Mouse (Mus musculus) lung, embryonic 16.5 days (tissue): ENCODE measurements around the gene Map3k10. TPM values are rescaled to one million over a fixed set of nuclear protein-coding genes. Genes with fewer than 3 reads are reported as not detected.

ENCODE experiments used
- ATAC-seq: fragments of 200-750 bp; cut with Nextera tagmentation; 2 replicates; pipeline ENCODE4 v1.8.0; 2017; ENCODE audit warnings: low read depth, mild to moderate bottlenecking, moderate library complexity
- H3K27ac ChIP-seq: fragments of 300-500 bp; sonication (generic); 2 replicates; pipeline ENCODE4 v1.5.1; 2014; ENCODE audit warnings: mild to moderate bottlenecking, control low read depth, low read length
- H3K27me3 ChIP-seq: fragments of 300-500 bp; sonication (generic); 2 replicates; pipeline ENCODE4 v1.6.1; 2014; ENCODE audit warnings: low read depth, low read length, mixed read lengths; ENCODE audit not compliant: control insufficient read depth, insufficient read depth
- H3K36me3 ChIP-seq: fragments of 300-500 bp; sonication (generic); 2 replicates; pipeline ENCODE4 v1.6.1; 2014; ENCODE audit warnings: low read length; ENCODE audit not compliant: control insufficient read depth, insufficient read depth
- H3K4me1 ChIP-seq: fragments of 300-500 bp; sonication (generic); replicated peaks from 2 replicates; pipeline ENCODE4 v1.6.1; 2014; ENCODE audit warnings: low read length, mixed read lengths; ENCODE audit not compliant: control insufficient read depth, insufficient read depth
- H3K4me2 ChIP-seq: fragments of 300-500 bp; sonication (generic); 2 replicates; pipeline ENCODE4 v1.6.1; 2014; ENCODE audit warnings: low read depth, low read length, control low read depth
- H3K4me3 ChIP-seq: fragments of 300-500 bp; sonication (generic); 2 replicates; pipeline ENCODE4 v1.5.1; 2014; ENCODE audit warnings: mild to moderate bottlenecking, low read length, control low read depth
- H3K9ac ChIP-seq: fragments of 300-500 bp; sonication (generic); 2 replicates; pipeline ENCODE4 v1.6.1; 2014; ENCODE audit warnings: low read length, control low read depth
- H3K9me3 ChIP-seq: fragments of 300-500 bp; sonication (generic); 2 replicates; pipeline ENCODE4 v1.6.1; 2016; ENCODE audit warnings: low read length; ENCODE audit not compliant: control insufficient read depth
- WGBS: fragments of 180-500 bp; shearing (Covaris S2); extraction: QIAGEN DNeasy Blood & Tissue Kit; methylation state at CpG from one replicate; pipeline ENCODE4 v1.1.7; 2014; 5-methylcytosine and 5-hydroxymethylcytosine counted together
- polyA plus RNA-seq: library from polyadenylated mRNA; unstranded; fragments of >200 nt; fragmentation: Nextera tagmentation; extraction: Ambion mirVana; gene quantifications from 2 replicates; pipeline ENCODE4 v1.2.1, GENCODE M21; 2015

Gene Map3k10
- polyA plus RNA-seq, 1 experiment from 2014 or later, result 5.0 TPM

DNA sequence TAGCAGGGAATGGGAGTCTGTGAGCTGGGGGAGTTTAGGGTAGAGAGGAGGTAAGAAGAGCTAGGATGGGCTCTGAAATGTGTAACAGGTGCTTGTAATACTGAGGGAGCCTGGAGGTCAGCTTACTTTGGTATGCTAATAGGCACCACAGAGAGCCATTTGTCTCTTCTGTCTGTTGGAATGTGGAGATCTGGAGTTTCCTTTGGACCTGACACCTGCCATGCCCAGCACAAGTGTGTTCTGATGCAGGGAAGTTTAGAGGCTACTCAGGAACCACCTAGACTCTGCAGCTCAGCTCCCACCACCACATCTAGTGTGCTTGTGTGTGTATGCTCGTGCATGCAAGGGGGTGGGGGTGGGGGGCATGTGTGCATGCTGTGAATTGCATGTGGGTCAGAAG lies 52.2 kb downstream of the Map3k10 start:
- no peaks in the 10 kb centered on the region for H3K4me1 ChIP-seq
- H3K27ac ChIP-seq, result no peak overlapping the region
- no peaks in the 10 kb centered on the region for H3K27me3 ChIP-seq
- no peak overlapping the region for H3K4me3 ChIP-seq
- peaks cover 17% of the 10 kb centered on the region for H3K36me3 ChIP-seq
- 62% methylated on average over 1 of the region's 1 CpGs for WGBS
- no peak overlapping the region for H3K4me2 ChIP-seq
- no peak for ATAC-seq
- H3K9ac ChIP-seq, result no peak overlapping the region
- H3K9me3 ChIP-seq, result no peaks in the 10 kb centered on the region

DNA sequence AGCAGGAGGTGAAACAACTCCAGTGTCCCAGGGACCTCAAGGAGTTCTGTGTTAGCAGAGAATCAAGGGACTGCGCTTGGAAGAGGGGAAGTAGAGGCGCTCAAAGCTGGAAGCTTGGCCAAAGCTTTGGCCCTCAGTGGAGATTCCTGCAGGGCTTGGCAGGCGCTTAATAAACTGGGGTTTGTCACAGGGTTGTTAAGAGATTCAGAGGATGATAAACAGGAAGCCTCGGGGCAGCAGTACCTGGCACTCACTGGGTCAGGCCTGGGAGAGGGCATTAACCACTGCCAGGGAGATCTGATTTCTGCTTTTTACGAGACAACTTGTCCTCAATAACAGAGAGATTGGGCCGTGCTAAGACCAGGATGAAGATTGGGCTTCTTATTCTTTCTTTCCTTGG lies 53.4 kb downstream of the Map3k10 start:
- ATAC-seq, result no peak
- 80% methylated on average over 6 of the region's 6 CpGs for WGBS

DNA sequence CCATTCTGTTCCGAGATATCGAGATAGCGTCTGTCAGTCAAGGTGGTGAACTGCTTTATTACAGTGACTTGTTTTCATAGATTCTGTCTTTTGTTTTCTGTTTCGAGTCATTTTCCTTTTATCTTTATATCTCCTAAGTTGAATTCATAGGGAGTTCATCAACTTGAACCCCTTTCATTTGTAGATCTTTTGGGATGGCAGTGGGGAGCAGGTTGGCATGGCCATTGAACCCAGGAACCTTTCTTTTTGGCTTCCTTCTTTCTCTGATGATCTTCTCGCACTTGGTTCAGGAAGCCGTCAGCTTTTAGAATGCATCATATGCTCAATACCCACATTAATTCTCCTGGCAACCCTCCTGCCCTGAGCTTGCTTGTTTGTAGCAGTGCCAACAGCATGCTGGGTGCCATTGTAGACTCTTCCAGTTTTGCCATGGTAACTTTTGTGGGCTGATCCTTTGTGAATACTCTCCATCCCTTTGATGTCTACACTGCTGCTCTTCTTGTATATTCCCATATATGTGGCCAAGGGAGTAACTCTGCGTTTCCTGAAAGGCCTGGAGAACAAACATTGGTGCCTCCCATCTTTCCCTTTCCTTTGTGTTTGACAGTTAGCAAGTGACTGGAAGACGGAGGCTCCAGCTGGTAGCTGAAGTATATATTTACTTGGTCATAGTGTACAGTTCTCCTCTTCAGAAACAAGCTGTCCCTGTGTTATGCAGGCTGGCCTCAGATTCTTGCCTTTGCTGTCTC lies 60.5 kb downstream of the Map3k10 start:
- peaks cover 17% of the 10 kb centered on the region; the same call in 1 of the 2 replicates for H3K36me3 ChIP-seq
- 63% methylated on average over 8 of the region's 8 CpGs for WGBS

More for the DNA sequence above, 53.4 kb downstream of the Map3k10 start:
- Histone ChIP-seq H3K4me3 (no peak overlapping the region), H3K4me2 (no peak overlapping the region), H3K9me3 (no peaks in the 10 kb centered on the region), H3K27me3 (no peaks in the 10 kb centered on the region), H3K27ac (no peak overlapping the region), H3K9ac (no peak overlapping the region), H3K4me1 (no peaks in the 10 kb centered on the region), H3K36me3 (peaks cover 20% of the 10 kb centered on the region)

DNA sequence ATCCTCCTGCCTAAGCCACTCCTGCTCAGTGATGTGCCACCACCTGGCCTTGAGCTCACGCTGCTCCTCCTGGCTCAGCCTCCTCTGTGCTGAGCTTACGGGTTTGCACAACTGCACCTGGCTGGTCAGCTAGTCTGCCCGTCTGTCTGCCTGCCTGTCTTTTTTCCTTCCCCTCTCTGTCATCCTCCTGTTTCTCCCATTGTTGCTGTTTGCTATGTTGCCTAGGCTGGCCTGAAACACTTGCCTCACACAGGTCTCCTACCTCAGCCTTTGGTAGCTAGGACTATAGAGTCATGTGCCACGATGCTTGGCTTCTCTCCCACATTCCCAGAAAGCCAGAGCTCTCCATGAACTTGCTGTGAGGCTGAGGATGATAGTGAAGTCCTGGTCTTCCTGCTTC lies 61.5 kb downstream of the Map3k10 start:
- no peak overlapping the region for H3K9ac ChIP-seq
- H3K4me1 ChIP-seq, result no peaks in the 10 kb centered on the region
- no peak overlapping the region for H3K4me3 ChIP-seq
- WGBS, result 72% methylated on average over 4 of the region's 4 CpGs
- peaks cover 14% of the 10 kb centered on the region; the same call in 1 of the 2 replicates for H3K36me3 ChIP-seq
- no peak overlapping the region for H3K27ac ChIP-seq
- H3K9me3 ChIP-seq, result no peaks in the 10 kb centered on the region
- no peak overlapping the region for H3K4me2 ChIP-seq
- ATAC-seq, result no peak
- no peaks in the 10 kb centered on the region for H3K27me3 ChIP-seq

More for the DNA sequence above, 60.5 kb downstream of the Map3k10 start:
- H3K4me3 ChIP-seq, result no peak overlapping the region
- no peaks in the 10 kb centered on the region for H3K27me3 ChIP-seq
- no peaks in the 10 kb centered on the region for H3K9me3 ChIP-seq
- no peaks in the 10 kb centered on the region for H3K4me1 ChIP-seq
- no peak overlapping the region for H3K9ac ChIP-seq
- no peak overlapping the region for H3K27ac ChIP-seq
- no peak overlapping the region for H3K4me2 ChIP-seq
- ATAC-seq, result no peak

DNA sequence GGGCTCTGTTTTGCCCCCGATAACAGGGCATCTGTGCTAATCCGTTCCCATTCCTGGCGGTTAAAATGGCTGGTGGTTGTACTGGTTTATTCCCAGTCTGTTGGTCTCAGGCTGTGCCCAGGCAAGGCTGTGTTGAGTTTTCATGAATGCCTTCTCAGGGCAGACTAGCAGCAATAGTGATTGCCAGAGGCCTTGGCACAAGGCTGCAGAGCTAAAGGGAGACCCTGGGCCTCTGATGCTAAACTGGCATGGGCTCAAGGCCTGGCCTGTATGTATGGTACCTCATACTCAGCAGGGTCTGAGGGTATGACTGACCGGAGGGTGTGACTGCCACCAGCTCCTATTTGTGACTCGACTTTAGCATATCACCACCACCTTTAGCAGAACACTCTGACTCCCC lies 63.5 kb downstream of the Map3k10 start:
- no peaks in the 10 kb centered on the region for H3K27me3 ChIP-seq
- H3K9ac ChIP-seq, result no peak overlapping the region
- no peak overlapping the region for H3K4me3 ChIP-seq
- peaks cover 19% of the 10 kb centered on the region for H3K4me1 ChIP-seq
- no peak for ATAC-seq
- H3K27ac ChIP-seq, result no peak overlapping the region
- 91% methylated on average over 5 of the region's 5 CpGs for WGBS
- peaks cover 8% of the 10 kb centered on the region; the same call in 1 of the 2 replicates for H3K36me3 ChIP-seq
- no peaks in the 10 kb centered on the region for H3K9me3 ChIP-seq
- no peak overlapping the region for H3K4me2 ChIP-seq

DNA sequence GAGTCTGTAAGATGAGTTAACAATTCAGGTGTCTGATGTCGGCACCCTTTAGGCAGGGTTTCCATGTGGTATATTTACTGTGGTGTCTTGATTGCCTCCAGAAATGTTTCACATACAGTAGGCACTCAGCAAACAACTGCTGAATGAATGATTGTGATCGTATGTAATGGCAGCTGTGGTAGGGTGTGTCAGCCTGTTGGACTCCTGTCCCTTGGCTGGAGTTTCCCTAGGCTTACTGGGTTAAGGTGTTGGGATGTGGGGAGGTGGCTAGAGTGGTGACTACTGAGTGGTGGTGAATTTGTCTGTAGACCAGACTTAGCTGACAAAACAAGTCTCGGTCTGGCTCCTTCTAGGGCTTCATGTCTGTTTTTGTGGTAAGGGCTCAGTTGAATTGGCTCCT lies 64.0 kb downstream of the Map3k10 start:
- no peak for ATAC-seq
- no peak overlapping the region for H3K4me2 ChIP-seq
- WGBS, result 88% methylated on average over 3 of the region's 3 CpGs
- no peaks in the 10 kb centered on the region for H3K9me3 ChIP-seq
- no peak overlapping the region for H3K9ac ChIP-seq
- peaks cover 8% of the 10 kb centered on the region; the same call in 1 of the 2 replicates for H3K36me3 ChIP-seq
- no peaks in the 10 kb centered on the region for H3K27me3 ChIP-seq
- no peak overlapping the region for H3K4me3 ChIP-seq
- H3K4me1 ChIP-seq, result peaks cover 24% of the 10 kb centered on the region
- no peak overlapping the region for H3K27ac ChIP-seq

DNA sequence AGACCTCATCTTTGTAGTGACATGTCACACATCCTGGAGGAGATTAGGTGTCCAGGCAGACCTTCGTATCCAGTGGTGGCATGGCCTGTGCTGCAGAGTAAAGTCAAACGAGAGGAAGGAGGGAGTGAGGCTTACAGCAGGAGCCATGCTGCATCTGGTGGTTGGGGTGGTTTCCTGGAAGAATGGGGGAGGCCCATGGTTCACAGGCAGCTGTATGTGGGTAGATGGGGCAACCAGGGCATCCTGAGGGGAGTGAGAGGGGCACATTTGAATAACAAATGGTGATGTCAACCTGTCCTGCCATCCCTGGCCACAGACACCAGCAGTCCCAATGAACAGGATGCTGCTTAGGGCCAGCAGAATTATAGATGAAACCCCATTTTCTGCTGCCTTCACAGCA lies 64.7 kb downstream of the Map3k10 start:
- Histone ChIP-seq H3K36me3 (peaks cover 8% of the 10 kb centered on the region; the same call in 1 of the 2 replicates), H3K27ac (no peak overlapping the region), H3K4me1 (peaks cover 27% of the 10 kb centered on the region), H3K9ac (no peak overlapping the region), H3K27me3 (no peaks in the 10 kb centered on the region), H3K9me3 (no peaks in the 10 kb centered on the region), H3K4me2 (no peak overlapping the region), H3K4me3 (no peak overlapping the region)
- no peak for ATAC-seq
- WGBS, result 77% methylated on average over 2 of the region's 2 CpGs

DNA sequence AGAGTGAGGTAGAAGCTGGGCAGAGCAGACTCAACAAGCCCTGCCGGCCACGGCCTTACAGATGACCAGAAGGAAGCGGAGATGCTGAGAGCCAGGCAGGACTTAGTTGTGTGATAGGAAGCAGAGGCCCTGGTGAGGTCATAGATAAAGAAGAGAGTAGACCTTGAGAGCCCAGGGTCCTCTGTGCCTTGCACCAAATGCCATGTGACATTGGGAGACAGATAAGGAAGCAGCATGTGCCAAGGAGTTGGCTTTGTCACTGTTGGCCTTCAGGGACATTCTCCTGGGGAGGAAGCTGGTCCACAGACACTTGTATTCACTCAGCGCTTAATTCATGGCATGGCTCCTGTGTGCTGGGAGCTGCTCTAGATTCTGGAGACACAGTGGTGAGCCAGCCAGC lies 65.1 kb downstream of the Map3k10 start:
- Histone ChIP-seq H3K9ac (no peak overlapping the region), H3K27ac (no peak overlapping the region), H3K9me3 (no peaks in the 10 kb centered on the region), H3K4me2 (no peak overlapping the region), H3K27me3 (no peaks in the 10 kb centered on the region), H3K36me3 (peaks cover 8% of the 10 kb centered on the region; the same call in 1 of the 2 replicates), H3K4me1 (peaks cover 27% of the 10 kb centered on the region), H3K4me3 (no peak overlapping the region)
- no peak for ATAC-seq
- WGBS, result 91% methylated on average over 4 of the region's 4 CpGs

DNA sequence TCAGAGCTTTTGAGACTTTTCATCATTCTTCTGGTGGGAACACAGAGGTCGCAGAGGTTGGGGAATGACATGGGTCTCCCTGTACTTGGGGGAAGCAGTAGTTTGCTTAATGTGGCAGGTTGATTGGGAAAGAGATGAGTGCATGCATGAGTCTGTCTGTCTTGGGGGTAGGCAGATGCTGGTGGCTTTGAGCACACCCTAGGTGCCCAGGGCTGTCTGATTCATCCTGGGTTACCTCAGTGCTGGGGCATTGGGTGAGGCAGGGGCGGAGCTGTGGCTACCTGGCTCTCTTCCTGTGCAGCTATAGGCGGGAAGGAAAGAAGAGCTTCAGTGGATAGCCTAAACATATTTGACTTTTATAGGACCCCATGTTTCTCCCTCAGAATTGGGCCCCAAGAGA lies 66.3 kb downstream of the Map3k10 start:
- Histone ChIP-seq H3K4me3 (no peak overlapping the region), H3K4me1 (peaks cover 27% of the 10 kb centered on the region), H3K27me3 (no peaks in the 10 kb centered on the region), H3K9me3 (no peaks in the 10 kb centered on the region), H3K4me2 (no peak overlapping the region), H3K36me3 (peaks cover 8% of the 10 kb centered on the region; the same call in 1 of the 2 replicates), H3K9ac (no peak overlapping the region), H3K27ac (no peak overlapping the region)
- WGBS, result 94% methylated on average over 3 of the region's 3 CpGs
- ATAC-seq, result no peak
